Mouse (Mus musculus): ENCODE results near the gene Chkb.
"Not testable (repeated sequence)": the region's sequence is repeated elsewhere in the genome, so short reads cannot be mapped to it uniquely, and the experiment has no call there.

Gene Chkb

GRCm38 (mm10) chr15:89452906-89453864, 23.5 kb upstream of the Chkb start:
- peak; percentile 36 to 48 for DNase-seq

DNA sequence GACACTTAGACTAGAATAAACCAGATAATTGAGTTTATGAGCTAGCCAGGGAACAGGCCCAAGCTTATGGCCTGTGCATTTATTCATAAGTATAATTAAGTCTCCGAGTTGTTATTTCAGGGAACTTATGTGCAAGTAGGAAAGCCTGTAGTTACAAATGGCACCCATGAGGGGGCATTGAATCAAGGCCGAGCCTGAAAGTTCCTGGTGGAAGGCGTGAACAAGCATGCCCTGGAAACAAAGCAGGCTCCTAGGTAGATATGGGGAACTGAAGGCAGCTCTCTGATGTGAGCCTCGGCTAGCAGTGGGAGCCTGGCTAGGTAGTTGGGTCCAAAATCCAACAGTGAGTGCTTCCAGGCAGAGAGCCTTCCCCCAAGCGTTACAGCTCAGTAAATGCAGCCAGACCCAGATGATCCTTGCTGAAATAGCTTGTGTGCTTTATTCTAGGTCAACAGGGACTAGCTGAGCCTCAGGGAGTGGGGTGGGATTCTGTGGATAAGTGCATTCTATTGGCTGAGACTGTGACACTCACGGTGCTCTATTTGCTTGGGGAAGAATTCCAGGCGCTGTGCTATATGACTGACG, 12.9 kb upstream of the Chkb start:
- DNase-seq, result no peak

GRCm38 (mm10) chr15:89435878-89436277, 6.2 kb upstream of the Chkb start:
- DNase-seq, result no peak

GRCm38 (mm10) chr15:89434136-89434535, 4.4 kb upstream of the Chkb start:
- DNase-seq, result no peak

GRCm38 (mm10) chr15:89432946-89433345, 3.2 kb upstream of the Chkb start:
- no peak for DNase-seq

GRCm38 (mm10) chr15:89431806-89432205, 2.1 kb upstream of the Chkb start:
- no peak for DNase-seq

- no peak for DNase-seq
Observed at GRCm38 (mm10) chr15:89431271-89431670, 1.6 kb upstream of the Chkb start.

- DNase-seq, result not testable (repeated sequence)
Observed at GRCm38 (mm10) chr15:89430771-89431170, 1.1 kb upstream of the Chkb start.

DNA sequence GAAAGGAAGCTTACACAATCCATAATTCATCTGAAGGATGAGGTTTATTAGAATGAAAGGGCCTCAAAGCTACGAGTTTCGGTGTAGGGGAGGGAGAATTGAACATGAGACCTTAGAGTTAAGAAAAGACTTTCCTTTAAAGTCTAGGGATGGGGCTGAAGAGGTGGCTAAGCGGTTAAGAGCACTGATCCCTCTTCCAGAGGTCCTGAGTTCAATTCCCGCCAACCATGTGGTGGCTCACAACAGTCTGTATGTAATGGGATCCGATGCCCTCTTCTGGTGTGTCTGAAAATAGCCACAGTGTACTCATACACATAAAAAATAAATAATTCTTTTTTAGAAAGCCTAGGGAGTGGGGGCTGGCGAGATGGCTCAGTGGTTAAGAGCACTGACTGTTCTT, 633 bp upstream of the Chkb start:
- no peak for DNase-seq

- no peak for DNase-seq
Observed at GRCm38 (mm10) chr15:89428821-89429351, 822 bp downstream of the Chkb start.

DNA sequence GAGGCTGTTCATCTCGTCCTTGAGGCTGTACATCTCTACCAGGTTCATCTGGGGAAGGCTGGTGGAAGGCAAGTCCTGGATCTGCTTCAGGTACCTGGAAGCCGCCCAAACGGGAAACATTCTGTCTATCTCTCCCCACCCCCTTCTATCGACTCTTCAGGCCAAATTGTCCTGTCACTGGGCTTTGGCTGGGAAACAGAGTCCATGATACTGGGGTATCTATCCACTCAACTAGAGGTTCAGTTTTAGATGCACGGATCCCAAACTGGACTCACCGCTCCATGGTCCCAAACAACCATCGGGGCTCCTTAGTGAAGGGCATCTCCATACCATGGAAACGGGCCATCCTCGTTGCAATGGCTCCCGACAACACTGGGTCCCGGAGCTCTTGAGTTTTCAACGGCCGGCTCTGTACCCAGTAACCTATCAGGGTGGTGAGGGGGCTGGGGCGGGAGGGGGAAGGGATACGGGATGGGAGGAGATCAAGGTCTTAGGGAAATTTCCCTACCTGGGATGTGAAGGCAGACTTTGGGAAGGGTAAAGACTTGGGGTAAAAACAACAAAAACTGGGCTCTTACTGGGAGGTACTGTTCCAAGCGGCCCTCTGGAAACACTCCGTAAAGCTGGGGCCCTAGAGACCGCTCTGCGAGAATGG, 1.4 kb downstream of the Chkb start:
- no peak for DNase-seq

DNA sequence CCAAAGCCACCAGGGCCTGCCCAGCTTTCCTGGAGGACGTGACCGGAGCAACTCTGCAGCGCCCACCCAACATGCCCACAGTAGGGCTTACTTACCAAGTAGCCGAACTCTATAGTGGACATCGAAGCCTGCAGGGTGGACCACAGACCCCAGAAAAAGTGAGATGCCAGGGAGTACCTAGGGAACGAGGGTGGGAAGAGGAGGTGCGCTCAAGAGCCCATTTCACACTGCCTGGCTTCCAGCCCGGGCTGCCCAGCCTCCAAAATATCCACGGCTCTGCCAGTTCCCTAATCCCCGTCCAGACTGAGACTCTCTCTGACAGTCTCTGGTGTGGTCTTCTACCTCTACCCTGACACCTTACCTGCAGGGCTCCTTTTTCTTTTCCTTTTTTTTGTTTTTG, 3.0 kb downstream of the Chkb start:
- no peak for DNase-seq

DNA sequence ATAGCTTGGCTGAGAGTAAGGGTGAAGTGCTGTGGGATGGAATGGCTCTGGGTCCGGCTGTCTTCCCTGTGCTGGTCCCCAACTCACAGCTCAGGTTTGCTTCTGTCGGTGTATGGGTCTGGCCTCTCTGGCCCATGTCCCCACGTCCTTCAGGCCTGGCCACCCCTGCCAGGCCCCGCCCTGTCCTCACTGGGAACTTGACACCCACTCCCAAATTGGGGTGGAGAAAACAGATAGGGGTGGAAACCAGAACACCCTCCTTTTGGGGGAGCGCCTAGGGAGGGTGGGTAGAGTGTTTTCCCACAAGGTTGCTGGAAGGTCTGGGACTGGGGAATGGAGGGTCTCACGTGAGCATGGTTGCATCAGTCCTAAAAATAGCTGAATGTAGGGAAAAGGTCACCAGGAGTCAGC, 4.0 kb downstream of the Chkb start, which contains the start of gene Cpt1b:
TSS of gene Cpt1b (minus strand) at position 153 of the 411 bp plus-strand sequence.
- no peak for DNase-seq

DNA sequence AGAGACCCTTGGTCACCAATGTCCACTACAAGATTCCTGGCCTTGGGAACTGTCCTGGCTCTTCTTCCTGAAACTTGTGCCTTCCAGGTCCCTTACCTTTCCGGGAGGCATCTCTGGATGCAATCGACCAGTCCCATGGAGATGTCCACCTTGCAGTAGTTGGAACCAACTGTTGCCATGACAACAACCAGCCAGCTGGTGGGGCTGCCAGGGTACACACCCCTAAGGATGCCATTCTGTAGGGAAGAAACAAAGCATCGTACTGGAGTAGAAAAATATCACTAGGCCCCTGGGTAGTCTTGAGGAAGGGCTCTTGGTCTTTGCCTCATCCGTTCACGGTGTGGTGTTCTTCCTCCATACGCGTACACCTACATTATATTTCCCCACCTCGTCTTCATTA, 5.1 kb downstream of the Chkb start:
- DNase-seq, result no peak

- no peak for DNase-seq
Observed at GRCm38 (mm10) chr15:89421938-89422337, 7.8 kb downstream of the Chkb start.

- no peak for DNase-seq
Observed at GRCm38 (mm10) chr15:89415282-89415681, 14.4 kb downstream of the Chkb start.

DNA sequence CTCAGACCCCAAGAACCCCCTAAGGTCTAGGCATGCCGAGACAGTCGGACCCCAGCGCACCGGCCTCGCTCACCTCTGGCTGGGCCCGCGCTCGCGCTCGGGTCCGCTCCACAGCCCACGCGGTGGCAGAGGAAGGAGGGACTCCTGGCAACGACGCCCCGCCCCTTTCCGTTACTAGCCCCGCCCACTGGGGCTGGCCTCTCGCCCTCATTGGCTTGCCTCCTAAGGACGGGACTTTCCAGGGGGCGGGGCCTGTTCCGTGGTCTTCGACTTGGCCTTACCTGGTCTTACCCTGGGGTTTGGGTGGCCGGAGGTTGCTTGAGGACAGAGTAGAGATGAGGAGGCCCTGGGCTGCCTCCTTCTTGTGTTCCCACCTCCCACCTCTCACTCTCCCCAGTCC, 19.6 kb downstream of the Chkb start, which contains the start of gene Syce3:
TSS of gene Syce3 (minus strand) at position 386 of the 400 bp plus-strand sequence.
- DNase-seq, result no peak

DNA sequence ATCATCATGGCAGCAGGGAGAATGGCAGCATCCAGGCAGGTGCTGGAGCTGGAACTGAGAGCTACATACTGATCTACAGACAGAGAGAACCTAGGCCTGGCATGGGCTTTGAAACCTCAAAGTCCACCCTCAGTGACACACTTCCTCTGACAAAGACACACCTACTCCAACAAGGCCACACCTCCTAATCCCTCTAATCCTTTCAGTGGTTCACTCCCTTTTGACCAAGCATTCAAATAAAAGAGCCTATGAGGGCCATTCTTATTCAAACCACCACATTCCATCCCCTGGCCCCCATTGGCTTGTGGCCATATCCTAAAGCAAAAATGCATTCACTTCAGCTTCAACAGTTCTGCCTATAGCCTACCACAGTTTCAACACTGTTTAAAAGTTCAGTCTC, 23.0 kb downstream of the Chkb start:
- no peak for DNase-seq

DNA sequence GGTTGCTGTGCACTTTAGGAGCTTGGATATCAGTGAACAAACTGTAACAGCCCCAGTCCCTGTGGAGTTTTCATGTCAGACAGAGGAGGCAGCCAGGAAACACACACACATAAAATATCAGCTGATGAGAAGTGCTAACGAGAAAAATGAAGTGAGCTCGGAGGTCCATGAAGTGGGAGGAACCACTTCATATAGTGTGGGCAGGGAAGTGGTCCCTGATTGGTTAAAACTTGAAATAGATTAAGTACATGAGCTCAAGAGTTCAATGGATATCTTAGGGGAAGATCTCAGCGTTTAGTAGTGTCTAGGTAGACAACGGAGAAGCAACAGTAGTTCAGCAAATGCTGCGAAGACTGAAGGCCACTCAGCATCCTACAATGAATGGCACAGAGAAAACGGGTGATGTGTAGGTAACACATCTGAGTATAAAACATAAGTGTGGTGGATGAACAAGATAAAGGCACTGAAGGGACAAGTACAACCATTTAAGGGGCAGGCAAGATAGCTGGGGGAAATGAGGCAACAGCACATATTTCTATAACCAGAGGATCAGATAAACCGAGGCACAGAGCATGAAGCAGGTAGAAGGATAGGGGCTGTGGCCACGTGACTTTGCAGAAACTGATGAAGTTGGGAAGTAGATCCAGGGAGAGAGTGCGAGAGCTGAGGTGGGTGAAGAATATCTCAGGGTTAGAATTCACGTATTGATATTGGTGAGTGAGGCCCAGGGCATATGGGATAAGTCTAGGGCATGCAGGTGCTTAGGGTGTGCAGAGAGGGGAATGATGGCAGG, 24.7 kb downstream of the Chkb start:
- DNase-seq, result no peak

GRCm38 (mm10) chr15:89402471-89402870, 27.2 kb downstream of the Chkb start:
- DNase-seq, result no peak

DNA sequence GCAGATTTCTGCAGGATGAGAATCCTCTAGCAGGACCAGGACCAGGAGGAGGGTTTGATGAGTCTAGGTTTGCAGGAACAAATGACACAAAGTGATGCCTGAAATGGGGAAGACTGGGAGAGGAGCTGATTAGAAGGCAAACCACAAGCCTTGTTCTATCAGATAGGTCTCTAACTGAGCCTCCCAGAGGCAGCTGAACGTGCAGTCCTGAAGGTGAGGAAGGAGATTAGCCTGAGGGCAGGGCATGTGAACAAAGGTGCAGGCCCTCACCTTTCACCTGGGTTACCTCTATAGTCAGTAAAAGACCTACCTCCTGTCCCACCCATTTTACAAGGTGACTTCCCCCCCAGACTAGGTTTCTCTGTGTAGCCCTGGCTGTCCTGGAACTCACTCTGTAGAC, 30.0 kb downstream of the Chkb start:
- DNase-seq, result no peak

DNA sequence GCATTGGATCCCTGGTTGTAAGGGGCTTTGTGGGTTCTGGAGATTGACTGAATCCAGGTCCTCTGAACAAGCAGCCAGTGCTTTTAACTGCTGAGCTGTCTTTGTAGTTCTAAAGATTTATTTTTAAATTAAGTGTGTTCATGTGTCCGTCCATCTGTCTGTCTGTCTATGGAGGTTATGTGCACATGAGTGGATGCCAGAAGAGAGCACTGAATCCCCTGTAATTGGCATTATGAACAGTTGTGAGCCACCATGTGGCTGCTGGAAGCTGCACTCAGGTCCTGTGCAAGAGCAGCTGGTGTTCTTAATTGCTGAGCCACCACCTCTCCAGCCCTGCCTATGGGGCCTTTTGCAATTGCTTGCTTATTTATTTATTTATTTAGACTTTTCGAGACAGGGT, 31.6 kb downstream of the Chkb start:
- DNase-seq, result no peak

Measured in thymus, postnatal 36 days (tissue).